Mouse (Mus musculus) frontal cortex, postnatal 25 days (tissue): ENCODE results near the gene Mdga1.

Source experiments
- DNase-seq, 2 experiments: peaks; one replicate each; pipeline ENCODE4 v3.0.0; 2022; ENCODE audit warnings: low spot score in 2 of 2

The Mdga1 gene

GRCm38 (mm10) chr17:29886655-29887251 is 83.1 kb downstream of the Mdga1 start:
- no peak for DNase-seq

GRCm38 (mm10) chr17:29886061-29886460 is 83.8 kb downstream of the Mdga1 start:
- no peak for DNase-seq

GRCm38 (mm10) chr17:29884596-29884995 is 85.3 kb downstream of the Mdga1 start:
- DNase-seq = no peak

- no peak for DNase-seq
Measured at GRCm38 (mm10) chr17:29883351-29883750, 86.5 kb downstream of the Mdga1 start.

GRCm38 (mm10) chr17:29882885-29883284 is 87.0 kb downstream of the Mdga1 start:
- peak; percentile 47 to 63 for DNase-seq

- DNase-seq = no peak
Measured at GRCm38 (mm10) chr17:29880251-29880650, 89.6 kb downstream of the Mdga1 start.

GRCm38 (mm10) chr17:29878990-29879389 is 90.9 kb downstream of the Mdga1 start:
- DNase-seq = no peak

- DNase-seq = no peak
Measured at GRCm38 (mm10) chr17:29874082-29874679, 95.7 kb downstream of the Mdga1 start.

GRCm38 (mm10) chr17:29873580-29874015 is 96.3 kb downstream of the Mdga1 start:
- peak; percentile 41 to 60 for DNase-seq

- no peak for DNase-seq
Measured at GRCm38 (mm10) chr17:29870316-29870715, 99.6 kb downstream of the Mdga1 start.

GRCm38 (mm10) chr17:29865914-29866313 is 104.0 kb downstream of the Mdga1 start:
- no peak for DNase-seq

GRCm38 (mm10) chr17:29864440-29864839 is 105.4 kb downstream of the Mdga1 start:
- no peak for DNase-seq

GRCm38 (mm10) chr17:29859788-29860283 is 110.1 kb downstream of the Mdga1 start:
- no peak for DNase-seq

GRCm38 (mm10) chr17:29858764-29859163 is 111.1 kb downstream of the Mdga1 start:
- DNase-seq = no peak

GRCm38 (mm10) chr17:29855702-29856580 is 113.9 kb downstream of the Mdga1 start:
- DNase-seq = no peak

GRCm38 (mm10) chr17:29854835-29855234 is 115.1 kb downstream of the Mdga1 start:
- no peak for DNase-seq

- no peak for DNase-seq
Measured at GRCm38 (mm10) chr17:29854388-29854787, 115.5 kb downstream of the Mdga1 start.

- DNase-seq = no peak
Measured at GRCm38 (mm10) chr17:29852846-29853486, 116.9 kb downstream of the Mdga1 start.

- no peak for DNase-seq
Measured at GRCm38 (mm10) chr17:29849436-29849797, 120.5 kb downstream of the Mdga1 start.

GRCm38 (mm10) chr17:29848793-29849435 is 121.0 kb downstream of the Mdga1 start:
- DNase-seq = peak; percentile 54 to 64

GRCm38 (mm10) chr17:29847291-29847690 is 122.6 kb downstream of the Mdga1 start:
- DNase-seq = no peak

- no peak for DNase-seq
Measured at GRCm38 (mm10) chr17:29846284-29846683, 123.6 kb downstream of the Mdga1 start.
